Mouse (Mus musculus): ENCODE results near the gene Sf3b1. TPM values are rescaled to one million over a fixed set of nuclear protein-coding genes. Genes with fewer than 3 reads are reported as not detected.

Gene Sf3b1
- total and polyA plus RNA-seq, 3 experiments, result 111 to 167 (median 118) TPM

DNA sequence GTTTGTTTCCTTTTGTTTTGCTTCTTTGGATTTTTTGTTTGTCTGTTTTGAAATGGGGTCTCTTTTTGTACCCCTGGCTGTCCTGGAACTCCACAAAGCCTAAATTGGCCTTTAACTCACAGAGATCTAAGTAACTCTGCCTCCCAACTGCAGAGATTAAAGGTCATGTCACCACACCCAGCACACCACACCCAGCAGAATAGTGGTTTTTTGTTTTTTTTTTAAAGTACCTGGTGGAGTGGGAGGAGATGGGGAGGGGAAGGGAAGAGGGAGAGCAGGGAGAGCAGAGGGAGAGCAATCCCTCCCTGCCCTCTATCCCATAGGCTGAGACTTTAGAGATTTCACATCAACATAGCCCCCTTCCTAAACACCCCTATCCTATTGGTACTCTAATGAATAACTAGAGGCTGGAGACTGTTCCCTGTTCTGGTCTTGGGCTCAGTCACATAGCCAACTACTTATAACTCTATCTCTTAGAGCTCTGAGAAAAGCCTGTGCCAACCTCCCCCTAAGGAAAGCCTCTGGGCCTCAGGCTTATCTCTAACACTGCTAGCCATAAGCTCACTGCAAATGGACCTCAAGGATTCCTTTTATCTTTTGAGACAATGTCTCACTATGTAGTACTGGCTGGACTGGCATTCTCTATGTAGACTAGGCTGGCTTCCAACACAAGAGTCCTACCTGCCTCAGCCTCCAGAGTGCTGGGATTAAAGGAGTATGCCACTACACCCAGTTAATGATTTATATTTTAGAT, 3.9 kb upstream of the Sf3b1 start:
- peak; percentile 27; the same call in 1 of the 2 replicates for TF ChIP-seq GATA1 (IDR thresholded peaks at IDR 0.05; ENCODE audit: low read depth, low read length)
- TF ChIP-seq RCOR1 (IDR thresholded peaks at IDR 0.05; ENCODE audit: low read depth, low read length), result peak; percentile 13; the same call in 1 of the 2 replicates
- 0 out of 2 replicates have a peak, but pooled peaks have one; percentile 4 for TF ChIP-seq TCF12 (IDR thresholded peaks at IDR 0.05; ENCODE audit: low read depth, low read length)
- TF ChIP-seq NELFE (IDR thresholded peaks at IDR 0.05; ENCODE audit: low read depth, low read length), result no peak
- TF ChIP-seq EP300 (IDR thresholded peaks at IDR 0.05; ENCODE audit: low read depth in 1 of 2, low read length in 2 of 2), result 0 out of 4 replicates have a peak, but pooled peaks of 1 of the 2 experiments have one; percentile 28
- TF ChIP-seq ETS1 (IDR thresholded peaks at IDR 0.05; ENCODE audit: low read depth, low read length), result 0 out of 2 replicates have a peak, but pooled peaks have one; percentile 28
- peak; percentile 48 for DNase-seq (ENCODE audit: low read depth, low spot score)
- no peak overlapping the region for H3K9ac ChIP-seq (ENCODE audit: control insufficient read depth, low read depth, low read length, poor library complexity, severe bottlenecking)
- H3K4me3 ChIP-seq (ENCODE audit: control insufficient read depth in 1 of 2, insufficient read depth in 1 of 2, low read depth in 2 of 2, low read length in 2 of 2), result no peak overlapping the region
- H3K36me3 ChIP-seq (ENCODE audit: control insufficient read depth in 1 of 2, insufficient read depth in 2 of 2, low read length in 2 of 2), result peaks cover 0 to 17% of the 10 kb centered on the region in 2 experiments; a peak in 2 of 4 replicates
- H3K27ac ChIP-seq (ENCODE audit: control insufficient read depth, low read depth, low read length), result no peak overlapping the region
- H3K79me2 ChIP-seq (ENCODE audit: control insufficient read depth, insufficient read depth, low read length, poor library complexity), result peaks cover 10% of the 10 kb centered on the region
- no peaks in the 10 kb centered on the region; the same call in 1 of the 2 replicates for H3K9me3 ChIP-seq (replicated peaks; ENCODE audit: insufficient read depth, low read length)
- H3K27me3 ChIP-seq (ENCODE audit: control insufficient read depth in 1 of 2, insufficient read depth in 2 of 2, low read length in 2 of 2), result no peaks in the 10 kb centered on the region
- H3K4me1 ChIP-seq (ENCODE audit: control insufficient read depth in 1 of 2, insufficient read depth in 2 of 2, low read length in 2 of 2), result peaks cover 4 to 12% of the 10 kb centered on the region in 2 experiments; a peak in 2 of 4 replicates

DNA sequence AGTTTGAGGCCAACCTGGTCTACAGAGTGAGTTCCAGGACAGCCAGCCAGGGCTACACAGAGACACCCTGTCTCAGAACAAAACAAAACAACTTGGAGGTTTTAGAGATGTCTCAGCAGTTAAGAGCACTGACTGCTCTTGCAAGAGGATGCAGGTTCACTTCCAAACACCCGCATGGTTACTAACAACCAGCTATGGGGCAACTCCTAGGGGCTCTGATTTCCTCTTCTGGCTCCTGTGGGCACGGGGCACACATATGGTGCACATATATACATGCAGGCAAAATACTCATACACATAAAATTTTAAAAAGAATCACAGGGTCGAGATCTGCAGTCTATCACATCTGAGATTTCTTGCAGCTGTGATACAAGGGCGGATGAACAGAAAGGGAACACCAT, 2.2 kb upstream of the Sf3b1 start:
- TF ChIP-seq RAD21 (IDR thresholded peaks at IDR 0.05; ENCODE audit: low read depth, low read length), result no peak
- peak; percentile 69 for TF ChIP-seq RCOR1 (IDR thresholded peaks at IDR 0.05; ENCODE audit: low read depth, low read length)
- TF ChIP-seq MAX (IDR thresholded peaks at IDR 0.05; ENCODE audit: low read length), result 0 out of 2 replicates have a peak, but pooled peaks have one; percentile 16
- no peak for TF ChIP-seq GATA1 (IDR thresholded peaks at IDR 0.05; ENCODE audit: low read depth, low read length)
- peak; percentile 36; the same call in 1 of the 2 replicates for TF ChIP-seq SIN3A (IDR thresholded peaks at IDR 0.05; ENCODE audit: low read length)
- TF ChIP-seq ZMIZ1 (IDR thresholded peaks at IDR 0.05; ENCODE audit: low read depth, low read length), result no peak
- no peak for TF ChIP-seq HCFC1 (IDR thresholded peaks at IDR 0.05; ENCODE audit: low read depth, low read length)
- peaks cover 4 to 15% of the 10 kb centered on the region in 2 experiments; a peak in 2 of 4 replicates for H3K4me1 ChIP-seq (ENCODE audit: control insufficient read depth in 1 of 2, insufficient read depth in 2 of 2, low read length in 2 of 2)
- H3K9me3 ChIP-seq (replicated peaks; ENCODE audit: insufficient read depth, low read length), result no peaks in the 10 kb centered on the region
- H3K27ac ChIP-seq (ENCODE audit: control insufficient read depth, low read depth, low read length), result peak overlapping the region; percentile 93
- no peak for DNase-seq (ENCODE audit: low read depth, low spot score)
- peak overlapping the region; percentile 80 for H3K9ac ChIP-seq (ENCODE audit: control insufficient read depth, low read depth, low read length, poor library complexity, severe bottlenecking)
- H3K36me3 ChIP-seq (ENCODE audit: control insufficient read depth in 1 of 2, insufficient read depth in 2 of 2, low read length in 2 of 2), result peaks cover 0 to 27% of the 10 kb centered on the region in 2 experiments; a peak in 3 of 4 replicates
- H3K79me2 ChIP-seq (ENCODE audit: control insufficient read depth, insufficient read depth, low read length, poor library complexity), result peaks cover 26% of the 10 kb centered on the region
- peak overlapping the region; percentile 86 to 89 for H3K4me3 ChIP-seq (ENCODE audit: control insufficient read depth in 1 of 2, insufficient read depth in 1 of 2, low read depth in 2 of 2, low read length in 2 of 2)
- no peaks in the 10 kb centered on the region for H3K27me3 ChIP-seq (ENCODE audit: control insufficient read depth in 1 of 2, insufficient read depth in 2 of 2, low read length in 2 of 2)

All from MEL (cell line).